Mouse (Mus musculus) lung, postnatal 10 days (tissue): ENCODE measurements around the gene Crybb1.
A peak's percentile ranks its signal among the peaks of the same experiment; 100 is the strongest.

Experiments
- DNase-seq: peaks from one replicate; pipeline ENCODE4 v3.0.0; 2021

Gene Crybb1

GRCm38 (mm10) chr5:112316468-112316867 lies 60.9 kb downstream of the Crybb1 start:
- DNase-seq = no peak

DNA sequence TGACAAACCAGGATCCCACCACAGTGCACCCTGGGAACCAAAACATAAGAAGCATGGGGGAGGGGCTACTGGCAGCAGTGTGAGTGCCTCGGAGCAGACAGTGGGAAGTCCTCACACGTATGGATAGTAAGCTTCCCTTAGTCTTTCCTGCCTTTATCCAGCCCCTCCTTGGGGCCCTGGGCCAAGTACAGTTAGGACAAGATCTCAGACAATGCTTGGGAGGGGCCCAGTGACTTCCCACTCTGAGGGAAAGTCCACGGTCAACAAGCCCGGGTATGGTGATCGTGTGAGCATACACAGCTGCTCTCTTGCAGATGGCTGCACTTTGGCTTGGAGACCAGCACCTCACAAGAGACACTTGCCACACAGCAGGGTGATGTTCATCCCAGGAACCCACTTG lies 61.7 kb downstream of the Crybb1 start:
- DNase-seq = peak; percentile 86
